Mouse (Mus musculus) c-Kit-positive CD71-positive TER-119-positive erythroid progenitor cells, embryonic 14.5 days (primary cell): ENCODE measurements around the gene Cd48.
A peak's percentile ranks its signal among the peaks of the same experiment; 100 is the strongest.
"Not testable (repeated sequence)": the region's sequence is repeated elsewhere in the genome, so short reads cannot be mapped to it uniquely, and the experiment has no call there.

Experiments
- DNase-seq: peaks from one replicate; pipeline ENCODE4 v3.0.0-alpha.2; 2013; ENCODE audit warnings: low spot score

Gene Cd48

DNA sequence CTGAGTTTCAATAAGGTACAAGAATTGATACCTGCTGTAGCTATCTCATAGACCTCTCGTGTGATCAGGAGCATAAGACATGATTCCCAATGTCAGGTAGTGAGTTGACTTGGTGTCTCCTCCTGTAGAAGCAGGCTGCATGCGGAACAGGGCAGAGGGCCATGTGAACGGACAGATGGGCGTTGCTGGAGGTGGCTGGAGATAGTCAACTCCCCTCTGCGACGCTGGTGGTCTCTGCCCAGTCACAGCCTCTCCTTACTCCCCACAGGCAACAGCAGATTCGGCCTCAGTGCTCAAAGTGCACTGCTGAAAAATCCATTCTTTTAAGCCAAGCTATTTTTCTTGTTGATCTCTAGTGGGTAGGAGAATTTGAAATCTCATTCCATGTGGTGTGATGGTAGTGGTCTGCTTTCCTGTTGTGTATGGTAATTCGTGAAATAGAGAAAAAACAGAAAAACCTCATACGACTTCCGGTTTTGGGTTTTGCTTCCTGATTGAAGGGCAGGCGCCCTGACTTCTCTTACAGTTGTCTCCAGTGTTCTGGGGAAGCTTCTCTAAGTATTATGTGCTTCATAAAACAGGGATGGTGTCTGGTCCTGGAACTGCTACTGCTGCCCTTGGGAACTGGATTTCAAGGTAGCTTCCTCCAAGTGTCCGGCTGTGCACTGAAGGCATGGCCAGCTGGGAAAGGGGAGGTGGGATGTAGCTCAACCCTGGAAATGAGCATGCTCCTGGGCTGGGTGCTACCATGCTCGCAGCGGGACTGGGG is at the start of gene Cd48:
Cd48 (plus strand) TSS at position 479 of the 769 bp plus-strand sequence.
- DNase-seq: no peak

DNA sequence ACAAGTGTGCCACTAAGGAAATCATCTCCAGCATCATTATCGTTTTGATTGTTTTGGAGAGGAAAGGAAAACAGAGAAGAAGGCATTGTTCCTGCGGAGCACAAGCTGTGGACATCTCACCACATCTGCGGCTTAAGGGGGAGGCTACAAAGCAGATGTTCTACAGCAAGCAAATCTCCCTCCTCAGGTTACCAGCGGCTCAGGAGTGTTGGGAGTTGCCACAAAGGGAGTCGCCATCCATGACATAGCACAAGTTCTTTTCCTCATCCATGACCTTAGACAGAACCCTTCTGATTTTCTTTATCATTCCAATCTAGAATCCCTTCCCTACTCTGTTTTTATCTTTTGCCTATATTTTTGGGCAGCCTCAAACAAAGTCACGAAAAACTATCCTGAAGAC is 46.1 kb upstream of the Cd48 start:
- no peak for DNase-seq

DNA sequence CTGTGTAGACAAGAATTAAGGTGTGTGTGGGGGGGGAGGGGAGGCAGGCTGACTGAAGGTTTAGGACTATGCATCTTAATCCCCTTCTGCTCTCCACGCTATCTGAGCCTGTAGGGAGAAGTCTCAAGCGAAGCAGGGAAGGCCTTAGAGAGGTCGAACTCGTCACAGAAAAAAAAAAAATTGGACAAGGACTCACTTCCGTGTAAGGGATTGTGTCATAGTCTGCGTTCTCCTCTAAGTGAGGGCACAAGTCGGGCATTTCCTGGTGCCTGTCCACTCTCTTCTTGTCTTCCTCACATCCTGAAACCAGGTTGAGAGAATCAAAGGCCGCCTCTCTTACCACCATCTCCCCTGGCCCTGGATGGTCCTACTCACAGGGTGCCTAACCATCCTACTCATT is 44.7 kb upstream of the Cd48 start:
- DNase-seq: no peak

DNA sequence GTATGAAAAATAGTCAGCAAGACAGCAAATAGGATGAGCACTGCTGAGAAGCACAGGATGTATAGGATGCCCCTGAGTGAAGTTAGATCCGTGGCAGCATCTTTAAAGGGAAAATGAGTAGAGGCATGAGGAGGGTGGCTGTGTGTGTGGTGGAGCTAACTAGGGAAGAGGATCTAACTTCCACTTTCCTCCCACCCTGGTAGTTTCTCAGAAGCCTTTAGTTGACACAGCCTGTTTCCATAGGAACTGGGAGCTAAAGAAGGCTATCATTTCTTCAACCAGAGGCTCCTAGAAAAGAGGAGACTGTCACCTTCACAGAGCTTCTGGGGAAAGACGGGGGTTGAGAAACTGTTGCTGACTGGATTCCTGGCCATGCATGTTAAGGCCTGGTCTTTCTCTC is 43.1 kb upstream of the Cd48 start:
- DNase-seq: no peak

DNA sequence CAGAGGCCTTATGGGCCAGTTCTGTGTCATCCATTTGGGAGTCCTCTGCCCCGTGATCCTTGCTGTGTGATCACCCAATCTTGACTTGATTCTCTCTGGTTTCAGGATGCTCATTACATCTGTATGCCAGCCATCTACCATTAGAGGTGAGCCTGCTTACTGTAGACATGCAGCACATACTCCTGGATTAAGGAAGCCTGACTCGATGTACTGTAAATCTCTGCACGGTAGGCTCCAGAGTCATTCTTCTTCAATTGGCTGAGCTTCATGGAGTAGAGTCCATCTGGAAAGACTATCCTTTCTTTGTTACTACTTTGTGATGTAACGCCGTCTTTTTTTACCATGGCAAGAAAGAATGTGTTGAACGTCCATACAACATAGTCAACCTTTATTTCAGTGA is 41.0 kb upstream of the Cd48 start:
- no peak for DNase-seq

DNA sequence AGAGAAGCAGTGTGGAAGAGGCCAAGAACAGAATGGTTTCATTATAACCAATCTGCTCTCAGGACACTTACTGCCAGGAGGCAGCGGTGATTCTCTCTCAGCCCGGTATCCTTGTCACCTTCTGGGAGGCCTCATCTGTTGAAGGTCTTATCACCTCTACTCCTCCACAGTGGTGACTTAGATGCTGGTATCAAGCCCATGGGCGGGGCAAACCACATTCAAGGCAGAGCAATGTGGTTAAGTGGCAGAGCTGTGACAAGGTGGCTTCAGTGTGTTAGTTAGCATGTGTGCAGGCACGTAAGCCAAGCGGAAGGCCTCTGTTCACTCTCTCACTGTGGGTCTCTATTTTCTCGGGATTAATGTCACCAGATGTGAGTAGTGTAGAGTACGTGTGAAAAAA is 38.2 kb upstream of the Cd48 start:
- peak; percentile 70 for DNase-seq

DNA sequence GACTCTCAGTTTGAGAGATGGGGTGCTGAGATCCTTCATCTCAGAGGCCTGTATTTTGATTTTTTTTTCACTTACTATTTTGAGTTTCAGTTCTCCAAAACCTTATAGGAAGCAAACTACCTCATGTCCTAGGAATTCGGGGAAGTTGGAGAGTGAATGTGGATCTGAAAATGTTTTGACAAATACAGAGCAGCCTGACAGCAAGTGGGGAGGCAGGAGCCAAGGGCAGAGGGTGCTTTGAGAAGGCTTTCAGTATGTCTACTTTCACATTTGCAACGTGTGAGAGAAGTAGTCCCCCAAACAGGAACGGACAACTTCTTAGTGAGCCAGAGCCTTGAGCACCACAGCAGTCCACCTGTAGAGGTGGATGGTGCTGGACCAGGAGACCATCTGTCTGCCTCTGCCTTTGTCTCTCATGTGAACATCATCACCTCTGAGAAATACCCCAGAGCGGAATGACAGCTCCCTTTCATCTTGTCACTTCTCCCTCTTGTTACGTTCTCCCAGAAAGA is 35.3 kb upstream of the Cd48 start:
- DNase-seq: no peak

DNA sequence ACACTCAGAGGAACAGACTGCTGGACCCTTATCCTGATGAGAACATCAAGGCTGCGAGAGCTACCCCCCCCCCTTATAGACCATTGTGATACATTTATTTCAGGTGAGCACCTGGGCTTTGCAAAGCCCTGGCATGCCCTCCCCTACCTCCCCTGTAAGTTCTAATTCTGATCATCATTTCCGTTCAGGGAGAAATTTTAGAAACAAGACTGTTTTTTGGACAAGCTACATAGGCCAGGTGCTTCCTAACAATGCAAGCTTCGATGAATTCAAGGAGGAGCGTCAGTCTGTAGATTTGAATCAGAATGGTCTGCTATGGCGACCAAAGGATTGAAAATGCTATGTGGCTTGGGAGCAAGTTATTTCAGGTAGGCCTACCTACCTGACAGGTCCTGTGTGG is 34.1 kb upstream of the Cd48 start:
- DNase-seq: no peak

DNA sequence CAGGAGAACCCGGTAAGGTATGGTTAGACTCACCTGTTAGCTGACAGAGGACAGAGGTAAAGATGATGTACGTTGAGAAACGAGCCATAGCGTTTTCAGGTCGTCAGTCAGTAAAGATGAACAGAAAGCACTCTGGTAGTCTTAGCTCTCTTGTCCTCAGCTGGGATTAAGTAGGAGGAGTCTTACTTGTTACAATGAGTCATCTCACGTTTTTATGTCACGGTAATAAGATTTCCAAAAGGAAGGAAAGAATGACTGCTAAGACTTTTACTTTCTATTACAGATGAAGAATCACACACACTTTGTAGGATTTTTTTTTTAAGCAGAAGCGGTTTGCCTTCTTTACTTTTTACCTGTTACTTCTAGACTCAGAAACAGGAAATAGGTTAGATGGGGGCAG is 33.0 kb upstream of the Cd48 start:
- no peak for DNase-seq

DNA sequence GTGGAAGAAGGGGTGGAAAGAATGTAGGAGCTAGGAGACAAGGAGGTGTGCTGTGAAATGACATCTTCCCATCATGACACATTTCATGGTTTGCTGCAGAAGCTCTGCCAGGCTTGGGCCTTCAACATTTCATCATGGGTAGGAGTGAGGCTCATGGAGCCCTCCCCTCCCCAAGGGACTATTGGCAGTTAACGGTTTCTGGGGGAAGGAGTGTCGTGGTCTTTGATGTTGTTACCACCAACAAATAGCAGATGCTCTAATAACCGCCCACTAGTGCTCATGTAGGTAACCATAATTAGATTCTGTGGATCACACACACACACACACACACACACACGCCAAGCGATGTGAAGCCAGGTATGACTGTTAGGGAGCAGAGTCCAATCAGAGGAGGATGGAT is 29.1 kb upstream of the Cd48 start, which contains the start of gene Slamf7:
Slamf7 (minus strand) TSS at position 302 of the 400 bp plus-strand sequence.
- no peak for DNase-seq

DNA sequence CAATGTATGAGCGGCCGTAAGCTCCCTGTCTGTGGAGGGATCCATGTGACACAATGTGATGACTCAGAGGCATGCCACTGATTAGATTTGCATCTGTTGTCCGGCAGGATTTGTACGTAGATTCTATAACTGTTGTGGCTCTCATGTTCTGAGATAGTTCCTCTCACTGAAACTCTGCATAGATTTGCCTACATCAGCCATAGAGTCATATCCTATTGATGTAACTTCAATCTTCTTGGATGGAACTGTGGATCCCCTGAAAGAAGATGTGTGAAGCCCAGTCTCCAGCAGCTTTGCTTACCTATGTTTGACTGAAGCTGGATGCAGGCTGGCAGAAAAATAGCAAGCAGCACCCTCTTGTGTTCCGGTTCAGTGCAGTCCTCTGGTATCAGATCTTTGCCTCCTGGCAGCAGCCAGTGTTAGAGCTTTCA is 23.2 kb upstream of the Cd48 start:
- DNase-seq: no peak

DNA sequence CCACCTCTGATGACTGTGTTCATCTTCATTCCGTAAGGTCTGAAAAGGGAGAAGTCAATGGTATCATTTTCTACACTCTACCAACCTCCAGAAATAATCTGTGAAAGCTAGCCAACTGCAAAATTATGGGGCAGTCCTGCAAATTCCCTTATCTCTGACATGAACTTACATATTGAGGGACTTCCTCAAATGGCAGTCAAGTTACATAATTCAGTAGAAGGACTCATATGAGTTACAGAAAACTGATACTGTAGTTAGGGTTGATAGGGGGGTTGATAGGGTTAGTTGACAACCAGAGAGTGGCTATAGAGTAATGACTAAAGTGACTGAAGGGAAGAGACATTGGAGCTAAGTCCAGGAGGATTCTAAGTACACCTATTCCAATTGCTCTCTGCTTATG is 21.4 kb upstream of the Cd48 start:
- no peak for DNase-seq

DNA sequence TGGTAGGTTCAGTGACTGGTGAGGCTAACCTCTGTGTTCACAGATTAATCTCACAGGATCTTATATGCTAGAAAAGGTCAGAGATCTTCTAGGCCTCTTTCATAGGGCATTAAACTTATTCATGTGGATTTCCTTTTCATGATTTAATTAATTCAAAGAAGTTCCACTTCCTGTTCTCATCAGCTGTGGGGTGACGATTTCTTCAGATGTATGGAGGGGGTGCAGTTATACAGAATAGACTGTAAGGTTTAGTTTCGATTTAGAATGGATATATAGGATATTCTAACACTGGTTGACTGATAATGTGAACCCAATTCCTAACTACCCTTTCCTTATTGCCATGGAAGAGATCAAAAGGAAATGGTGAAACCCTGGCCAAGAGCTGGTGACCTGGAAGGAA is 20.3 kb upstream of the Cd48 start:
- DNase-seq: no peak

DNA sequence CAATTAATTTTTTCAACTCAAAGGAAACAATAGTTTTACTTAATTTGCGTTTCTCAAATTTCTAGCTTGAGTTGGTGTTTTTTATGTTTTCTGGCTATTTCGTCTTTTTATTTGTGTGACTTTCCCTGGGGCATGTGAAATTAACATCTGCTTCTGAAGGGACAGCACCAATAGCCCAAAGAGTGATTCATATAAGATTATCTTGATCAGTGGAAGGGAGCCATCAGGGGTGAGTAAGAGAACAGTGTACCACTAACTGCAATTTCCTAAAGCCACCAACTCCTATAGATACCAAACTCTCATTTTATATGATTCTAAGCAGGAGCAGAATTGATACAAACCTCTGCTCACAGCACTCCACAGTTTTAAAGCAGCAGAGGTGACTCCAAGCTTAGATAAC is 18.1 kb upstream of the Cd48 start:
- DNase-seq: no peak

DNA sequence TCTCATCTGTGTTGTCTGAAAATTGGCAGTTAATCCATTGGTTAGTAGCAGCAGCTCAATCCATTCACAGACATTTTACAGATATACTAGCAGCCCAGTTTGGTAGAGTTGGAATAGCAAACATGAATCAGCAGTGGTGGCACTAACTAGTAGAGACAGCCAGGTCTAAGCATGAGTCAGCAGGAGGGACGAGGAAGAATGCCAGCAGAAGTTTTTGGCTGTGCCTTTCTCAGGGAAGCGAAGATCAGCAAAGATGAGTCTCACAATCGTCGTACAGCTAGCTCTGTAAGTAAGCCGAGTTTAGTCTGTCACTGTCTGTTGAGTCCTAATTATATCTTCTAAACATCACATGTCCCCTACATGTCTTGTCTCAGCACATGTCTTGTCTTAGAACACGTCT is 15.5 kb upstream of the Cd48 start:
- DNase-seq: no peak

DNA sequence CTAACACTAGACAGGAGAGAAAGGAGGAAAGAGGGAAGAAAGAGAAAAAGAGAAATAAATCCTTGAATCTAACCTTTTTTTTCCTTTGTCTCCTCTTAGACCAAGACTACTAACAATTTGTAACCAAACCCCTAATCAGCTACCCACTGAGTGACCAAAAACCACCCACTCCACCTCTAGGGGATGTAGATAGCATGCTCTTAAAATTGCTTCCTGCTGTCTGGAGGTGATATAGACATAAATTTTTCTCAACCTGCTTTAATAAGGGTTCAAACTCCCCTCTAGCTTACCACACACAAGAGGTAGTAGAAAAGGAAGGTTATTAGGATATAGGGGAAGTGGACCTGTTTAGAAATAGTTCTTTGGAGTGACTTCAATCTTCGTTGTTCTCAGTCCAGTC is 14.6 kb upstream of the Cd48 start:
- DNase-seq: no peak

DNA sequence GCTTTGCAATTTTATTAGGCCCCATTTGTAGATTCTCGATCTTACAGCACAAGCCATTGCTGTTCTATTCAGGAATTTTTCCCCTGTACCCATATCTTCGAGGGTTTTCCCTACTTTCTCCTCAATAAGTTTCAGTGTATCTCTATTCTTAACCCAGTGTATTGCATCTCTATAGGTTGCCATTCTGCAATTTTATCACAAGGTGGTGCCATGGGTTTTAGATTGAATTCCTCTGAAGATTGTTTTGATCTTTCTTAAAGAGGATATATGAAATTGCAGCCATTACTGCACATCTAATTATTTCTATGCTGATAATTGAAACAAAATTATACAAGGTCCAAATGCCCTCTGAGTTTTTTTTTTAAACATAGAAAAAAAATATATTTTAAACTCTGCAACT is 9.4 kb upstream of the Cd48 start:
- not testable (repeated sequence) for DNase-seq

DNA sequence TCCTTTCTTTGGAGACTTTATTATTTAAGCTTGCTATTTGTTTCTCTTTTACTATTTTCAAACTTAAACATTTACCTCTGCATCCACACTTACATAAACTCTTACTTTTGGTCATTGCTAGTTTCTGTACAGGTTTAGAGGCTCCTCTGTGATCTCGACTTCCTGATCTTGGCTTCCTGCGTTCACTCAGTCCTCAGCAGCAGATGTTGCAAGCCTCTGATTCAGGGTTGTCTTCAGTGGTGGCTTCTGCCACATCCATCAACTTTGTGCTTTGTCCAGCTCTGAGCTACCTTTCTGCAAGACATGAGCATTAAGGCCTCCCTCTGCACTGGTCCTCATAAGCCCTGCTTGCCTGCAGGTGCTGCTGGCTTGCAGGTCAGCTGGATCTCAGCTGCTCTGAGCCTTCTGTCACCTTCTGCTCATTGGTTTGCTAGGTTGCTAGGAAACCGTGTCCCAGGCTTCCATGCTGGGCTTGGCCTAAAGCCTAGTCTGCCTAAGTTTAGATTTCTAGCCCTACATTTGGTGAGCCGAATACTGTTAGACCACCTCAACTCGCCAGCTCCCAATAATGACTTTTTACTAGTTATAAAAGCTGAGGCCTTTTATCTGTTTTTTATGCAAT is 8.8 kb upstream of the Cd48 start:
- DNase-seq: no peak

DNA sequence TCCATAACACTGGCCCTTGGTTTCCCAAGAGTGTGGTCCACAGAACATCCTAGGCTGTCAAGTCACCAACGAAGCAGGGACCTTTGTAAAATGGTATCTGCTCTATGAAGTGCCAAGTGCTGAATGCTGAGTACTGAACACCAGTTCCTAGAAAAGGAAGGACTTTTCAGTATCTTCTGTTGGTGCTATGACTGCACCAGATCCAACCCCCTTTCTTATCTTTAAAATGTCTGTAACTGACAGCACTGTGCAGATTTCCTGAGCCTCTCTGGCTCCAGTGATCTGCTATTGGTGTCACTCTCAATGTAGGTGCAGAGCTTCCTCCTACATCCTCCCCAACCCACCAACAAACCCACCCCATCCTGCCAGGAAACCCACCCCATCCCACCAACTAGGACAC is 7.3 kb upstream of the Cd48 start:
- DNase-seq: peak; percentile 16

DNA sequence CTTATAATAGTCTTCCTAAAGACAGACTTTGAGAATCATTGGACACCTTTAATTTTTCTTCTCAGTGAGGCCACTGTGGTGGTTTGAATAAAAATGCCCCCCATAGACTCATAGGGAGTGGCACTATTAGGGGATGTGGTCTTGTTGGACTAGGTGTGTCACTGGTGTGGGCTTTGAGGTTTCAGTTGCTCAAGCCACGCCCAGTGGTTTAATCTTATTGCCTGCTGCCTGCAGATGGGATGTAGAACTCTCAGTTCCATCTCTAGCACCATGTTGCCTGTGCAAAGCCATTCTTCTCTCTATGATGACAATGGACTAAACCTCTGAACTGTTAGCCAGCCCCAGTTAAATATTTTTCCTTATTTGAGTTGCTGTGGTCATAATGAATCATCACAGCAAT is 4.1 kb upstream of the Cd48 start:
- DNase-seq: no peak

DNA sequence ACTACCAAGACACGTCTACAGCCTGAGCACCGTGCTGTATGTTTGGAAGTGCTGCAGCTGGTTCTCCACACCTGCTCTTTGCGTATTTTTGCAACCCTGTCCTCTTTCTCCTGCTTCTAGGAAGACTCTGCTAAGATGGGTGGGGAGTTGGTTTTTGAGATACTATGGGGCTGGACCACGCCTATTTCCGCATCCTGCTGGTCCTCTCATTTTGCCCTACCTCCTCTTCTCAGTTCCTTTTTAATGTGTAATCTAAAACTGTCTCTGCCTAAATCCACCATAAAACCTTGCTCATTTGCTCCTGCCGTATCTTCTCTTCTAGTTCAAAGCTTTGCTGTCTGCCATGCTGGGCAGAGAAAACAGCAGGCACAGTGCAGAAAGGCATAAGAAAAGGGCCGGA is 800 bp upstream of the Cd48 start:
- no peak for DNase-seq

DNA sequence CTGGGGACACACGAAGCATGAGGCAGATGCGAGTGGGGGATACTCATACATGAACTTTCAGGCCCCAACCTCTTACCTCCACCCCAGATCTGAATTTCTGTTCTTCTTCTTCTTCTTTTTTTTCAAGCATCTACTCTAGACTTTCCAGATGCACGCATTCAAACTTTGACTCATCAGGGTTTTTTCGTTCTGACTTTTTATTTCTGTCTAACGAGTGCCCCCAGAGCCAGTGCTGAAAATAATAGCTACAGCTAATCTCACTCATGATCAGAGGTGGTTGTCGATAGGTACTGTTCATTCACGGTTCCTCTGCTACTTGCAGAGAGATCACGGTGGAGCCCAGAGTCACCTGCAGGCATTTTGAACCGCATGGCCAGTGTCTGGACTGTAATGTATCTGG is 3.1 kb downstream of the Cd48 start:
- no peak for DNase-seq

DNA sequence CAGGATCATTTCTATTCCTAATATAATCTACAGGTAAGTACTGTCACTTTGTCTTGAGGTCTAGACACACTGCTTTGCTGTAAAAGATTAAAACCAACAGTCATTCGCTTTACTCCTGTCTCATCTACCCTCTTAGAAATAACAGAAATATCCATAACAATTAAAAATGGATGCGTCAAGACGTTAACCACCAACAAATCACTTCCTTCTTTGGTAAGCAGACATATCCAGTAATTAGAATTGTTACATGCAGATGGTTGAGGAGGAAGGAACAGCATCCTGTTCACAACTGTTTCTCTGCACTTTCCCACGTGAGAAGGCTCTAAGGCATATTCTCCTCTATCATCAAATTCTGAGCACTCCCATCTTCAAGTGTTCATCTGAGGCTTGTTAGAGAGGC is 5.5 kb downstream of the Cd48 start:
- no peak for DNase-seq

DNA sequence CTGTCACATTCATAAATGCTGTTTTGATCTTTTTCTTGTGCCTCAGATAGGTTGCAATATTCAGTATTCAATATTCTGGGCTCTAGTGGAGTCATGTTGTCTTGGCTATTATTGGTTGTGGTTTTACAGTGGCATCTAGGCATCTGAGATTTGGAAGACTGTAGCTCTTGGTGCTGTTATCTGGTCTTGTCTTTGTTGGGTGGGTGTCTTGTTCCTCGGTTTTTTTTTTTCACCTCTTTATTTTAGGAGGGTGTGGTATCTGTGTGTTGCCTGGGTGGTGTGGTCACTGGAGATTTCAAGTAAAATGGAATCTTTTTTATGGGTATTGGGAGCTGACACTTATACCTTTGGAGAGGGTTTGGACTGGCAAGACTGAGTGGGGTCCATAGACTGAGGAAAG is 12.1 kb downstream of the Cd48 start:
- no peak for DNase-seq
